Mouse (Mus musculus) hindbrain, postnatal 0 days (tissue): ENCODE data around the gene Xrcc3. TPM values are rescaled to one million over a fixed set of nuclear protein-coding genes. Genes with fewer than 3 reads are reported as not detected.

ENCODE experiments used
- ATAC-seq: fragments of 200-750 bp; cut with Nextera tagmentation; 2 replicates; pipeline ENCODE4 v1.8.0; 2017; ENCODE audit warnings: mild to moderate bottlenecking, moderate TSS enrichment, moderate library complexity
- DNase-seq: peaks from one replicate; pipeline ENCODE4 v3.0.0-alpha.2; 2015; ENCODE audit warnings: low spot score
- H3K27ac ChIP-seq: fragments of 300-500 bp; sonication (generic); 2 replicates; pipeline ENCODE4 v1.5.1; 2014; ENCODE audit warnings: mild to moderate bottlenecking
- H3K27me3 ChIP-seq: fragments of 300-500 bp; sonication (generic); 2 replicates; pipeline ENCODE4 v1.6.1; 2014; ENCODE audit warnings: low read length, mixed read lengths; ENCODE audit not compliant: insufficient read depth
- H3K36me3 ChIP-seq: fragments of 300-500 bp; sonication (generic); 2 replicates; pipeline ENCODE4 v1.6.1; 2014; ENCODE audit warnings: low read length, mixed read lengths; ENCODE audit not compliant: insufficient read depth
- H3K4me1 ChIP-seq: fragments of 300-500 bp; sonication (generic); 2 replicates; pipeline ENCODE4 v1.6.1; 2014; ENCODE audit warnings: antibody characterized with exemption, low read length, mixed read lengths; ENCODE audit not compliant: insufficient read depth
- H3K4me2 ChIP-seq: fragments of 300-500 bp; sonication (generic); 2 replicates; pipeline ENCODE4 v1.6.1; 2014; ENCODE audit warnings: low read depth, mild to moderate bottlenecking, low read length, moderate library complexity, mixed read lengths
- H3K4me3 ChIP-seq: fragments of 300-500 bp; sonication (generic); 2 replicates; pipeline ENCODE4 v1.5.1; 2014; ENCODE audit warnings: low read length
- H3K9ac ChIP-seq: fragments of 300-500 bp; sonication (generic); replicated peaks from 2 replicates; pipeline ENCODE4 v1.6.1; 2014; ENCODE audit warnings: mild to moderate bottlenecking, low read length, moderate library complexity, mixed read lengths
- H3K9me3 ChIP-seq: fragments of 300-500 bp; sonication (generic); 2 replicates; pipeline ENCODE4 v1.6.1; 2016; ENCODE audit warnings: low read length, mixed read lengths
- CTCF ChIP-seq: IDR thresholded peaks from 2 replicates; pipeline ENCODE4 v1.5.1; 2016; ENCODE audit warnings: antibody characterized with exemption, control low read depth, low read depth
- WGBS: fragments of 180-500 bp; shearing (Covaris S2); extraction: QIAGEN DNeasy Blood & Tissue Kit; methylation state at CpG from one replicate; pipeline ENCODE4 v1.1.7; 2014; 5-methylcytosine and 5-hydroxymethylcytosine counted together
- polyA plus RNA-seq: library from polyadenylated mRNA; unstranded; fragments of >200 nt; fragmentation: Nextera tagmentation; extraction: Ambion mirVana; gene quantifications from 2 replicates; pipeline ENCODE4 v1.2.1, GENCODE M21; 2015
- total RNA-seq: library from RNA; depleted of rRNA; stranded (reverse); fragments of >200 nt; gene quantifications from 2 replicates; pipeline ENCODE4 v1.2.3, GENCODE M21; 2014; rRNA removed

Xrcc3 gene
- total and polyA plus RNA-seq, 2 experiments from 2014 or later, result 2.7 to 16.8 TPM

- Histone ChIP-seq H3K9me3 (no peaks in the 10 kb centered on the region), H3K4me3 (no peak overlapping the region), H3K4me1 (peaks cover 20% of the 10 kb centered on the region), H3K36me3 (no peaks in the 10 kb centered on the region), H3K4me2 (no peak overlapping the region), H3K27me3 (no peaks in the 10 kb centered on the region), H3K27ac (no peak overlapping the region), H3K9ac (no peak overlapping the region)
- 45% methylated on average over 4 of the region's 4 CpGs for WGBS
- no peak for ATAC-seq
- no peak for TF ChIP-seq CTCF
- no peak for DNase-seq
Observed at GRCm38 (mm10) chr12:111756082-111756697, 57.5 kb downstream of the Xrcc3 start.

- no peak for ATAC-seq
- no peak for DNase-seq
Observed at GRCm38 (mm10) chr12:111755231-111755630, 58.4 kb downstream of the Xrcc3 start.

GRCm38 (mm10) chr12:111754710-111755109 is 59.0 kb downstream of the Xrcc3 start:
- Histone ChIP-seq H3K4me2 (no peak overlapping the region), H3K27ac (no peak overlapping the region), H3K27me3 (no peaks in the 10 kb centered on the region), H3K4me3 (no peak overlapping the region), H3K9me3 (no peaks in the 10 kb centered on the region), H3K9ac (no peak overlapping the region), H3K4me1 (peaks cover 10% of the 10 kb centered on the region; the same call in 1 of the 2 replicates), H3K36me3 (no peaks in the 10 kb centered on the region)
- no peak for ATAC-seq
- no peak for DNase-seq
- no peak for TF ChIP-seq CTCF

More at GRCm38 (mm10) chr12:111755231-111755630, 58.4 kb downstream of the Xrcc3 start:
- WGBS, result 64% methylated on average over 2 of the region's 2 CpGs
- H3K36me3 ChIP-seq, result no peaks in the 10 kb centered on the region
- no peak overlapping the region for H3K27ac ChIP-seq
- H3K9ac ChIP-seq, result no peak overlapping the region
- H3K4me3 ChIP-seq, result no peak overlapping the region
- no peaks in the 10 kb centered on the region for H3K9me3 ChIP-seq
- H3K27me3 ChIP-seq, result no peaks in the 10 kb centered on the region
- peaks cover 13% of the 10 kb centered on the region for H3K4me1 ChIP-seq
- no peak overlapping the region for H3K4me2 ChIP-seq
- no peak for TF ChIP-seq CTCF

GRCm38 (mm10) chr12:111753347-111753746 is 60.3 kb downstream of the Xrcc3 start:
- H3K9me3 ChIP-seq, result no peaks in the 10 kb centered on the region
- H3K36me3 ChIP-seq, result no peaks in the 10 kb centered on the region
- H3K9ac ChIP-seq, result no peak overlapping the region
- WGBS, result 59% methylated on average over 9 of the region's 9 CpGs
- no peak overlapping the region for H3K27ac ChIP-seq
- peaks cover 9% of the 10 kb centered on the region; the same call in 1 of the 2 replicates for H3K4me1 ChIP-seq
- no peak for ATAC-seq
- H3K4me2 ChIP-seq, result no peak overlapping the region
- no peak for DNase-seq
- no peaks in the 10 kb centered on the region for H3K27me3 ChIP-seq
- no peak for TF ChIP-seq CTCF
- H3K4me3 ChIP-seq, result no peak overlapping the region

Other genes starting within 250 kb of the Xrcc3 start
- gene Mark3, start 239.3 kb downstream of the Xrcc3 start, total RNA-seq, result 116 and 128 TPM in 2 replicates
- gene Mark3, start 239.3 kb downstream of the Xrcc3 start, polyA plus RNA-seq, result 38.4 and 41.0 TPM in 2 replicates
- 3,255 and 3,584 TPM in 2 replicates for gene Ckb, start 141.5 kb downstream of the Xrcc3 start, total RNA-seq
- gene Ckb, start 141.5 kb downstream of the Xrcc3 start, polyA plus RNA-seq, result 2,405 and 2,624 TPM in 2 replicates
- gene Trmt61a, start 135.8 kb downstream of the Xrcc3 start, total RNA-seq, result 29.7 and 32.7 TPM in 2 replicates
- 9.2 TPM in 2 replicates for gene Trmt61a, start 135.8 kb downstream of the Xrcc3 start, polyA plus RNA-seq
- gene Bag5, start 100.6 kb downstream of the Xrcc3 start, total RNA-seq, result 21.1 and 22.7 TPM in 2 replicates
- 60.1 and 64.3 TPM in 2 replicates for gene Bag5, start 100.6 kb downstream of the Xrcc3 start, polyA plus RNA-seq
- gene Apopt1, start 100.6 kb downstream of the Xrcc3 start, total RNA-seq, result 23.6 and 28.1 TPM in 2 replicates
- gene Apopt1, start 100.6 kb downstream of the Xrcc3 start, polyA plus RNA-seq, result 60.3 and 63.9 TPM in 2 replicates
- 421 and 496 TPM in 2 replicates for gene Klc1, start 55.0 kb downstream of the Xrcc3 start, total RNA-seq
- gene Klc1, start 55.0 kb downstream of the Xrcc3 start, polyA plus RNA-seq, result 583 and 600 TPM in 2 replicates
- gene Zfyve21, start 297 bp upstream of the Xrcc3 start, total RNA-seq, result 43.4 and 44.3 TPM in 2 replicates
- gene Zfyve21, start 297 bp upstream of the Xrcc3 start, polyA plus RNA-seq, result 44.8 and 48.3 TPM in 2 replicates
- gene Ppp1r13b, start 94.2 kb upstream of the Xrcc3 start, total RNA-seq, result 54.5 and 57.4 TPM in 2 replicates
- gene Ppp1r13b, start 94.2 kb upstream of the Xrcc3 start, polyA plus RNA-seq, result 31.6 and 36.5 TPM in 2 replicates
- 225 and 251 TPM in 2 replicates for gene Atp5mpl, start 153.1 kb upstream of the Xrcc3 start, total RNA-seq
- 1,023 and 1,032 TPM in 2 replicates for gene Atp5mpl, start 153.1 kb upstream of the Xrcc3 start, polyA plus RNA-seq
- gene Tdrd9, start 157.7 kb upstream of the Xrcc3 start, total RNA-seq, result 0.07 and 0.68 TPM in 2 replicates
- gene Tdrd9, start 157.7 kb upstream of the Xrcc3 start, polyA plus RNA-seq, result 0.20 and 0.46 TPM in 2 replicates
- 0.73 TPM in 1 of 2 replicates, not detected in the other for gene Rd3l, start 167.4 kb upstream of the Xrcc3 start, total RNA-seq
- gene Rd3l, start 167.4 kb upstream of the Xrcc3 start, polyA plus RNA-seq, result 0.61 TPM in 1 of 2 replicates, not detected in the other